Mouse (Mus musculus) kidney, adult 2 months (tissue): ENCODE measurements at regions not wholly inside any gene's neighbourhood (a gene's known extent, or its start where the extent isn't known, plus 50 kb on each side); places are given as distances from the start of the nearest gene placed in this dataset.
A peak's percentile ranks its signal among the peaks of the same experiment; 100 is the strongest.

Source experiments
- DNase-seq: peaks from one replicate; pipeline ENCODE4 v3.0.0; 2021
- H3K27ac ChIP-seq: fragments of 200-500 bp; 2 replicates; pipeline ENCODE4 v1.5.1; 2012; ENCODE audit warnings: low read depth, low read length, control low read depth, inconsistent platforms; ENCODE audit not compliant: insufficient read depth
- H3K27me3 ChIP-seq: fragments of 200-500 bp; replicated peaks from 2 replicates; pipeline ENCODE4 v1.6.1; 2012; ENCODE audit warnings: mild to moderate bottlenecking, moderate library complexity, low read length, inconsistent platforms; ENCODE audit not compliant: control insufficient read depth, insufficient read depth
- H3K36me3 ChIP-seq: fragments of 200-500 bp; 2 replicates; pipeline ENCODE4 v1.6.1; 2012; ENCODE audit warnings: mild to moderate bottlenecking, moderate library complexity, low read length, inconsistent platforms; ENCODE audit not compliant: control insufficient read depth, insufficient read depth
- H3K4me1 ChIP-seq: fragments of 200-500 bp; 2 replicates; pipeline ENCODE4 v1.6.1; 2011; ENCODE audit warnings: low read length; ENCODE audit not compliant: control insufficient read depth, insufficient read depth
- H3K4me3 ChIP-seq: fragments of 200-500 bp; 2 replicates; pipeline ENCODE4 v1.5.1; 2011; ENCODE audit warnings: mild to moderate bottlenecking, low read depth, low read length, control low read depth; ENCODE audit not compliant: insufficient read depth
- CTCF ChIP-seq: fragments of 200-500 bp; conservative IDR thresholded peaks from 2 replicates; pipeline ENCODE4 v1.5.1; 2011; ENCODE audit warnings: low read depth, mild to moderate bottlenecking, control low read depth, low read length, moderate library complexity, mixed read lengths; ENCODE audit not compliant: insufficient read depth, insufficient read length
- POLR2A ChIP-seq: fragments of 200-500 bp; IDR thresholded peaks from one replicate; pipeline ENCODE4 v1.6.1; 2011; ENCODE audit warnings: low read depth, low read length, control low read depth
- WGBS: fragments of 180-500 bp; shearing (Covaris S2); methylation state at CpG from one replicate; pipeline ENCODE4 v1.1.7; 2018; 5-methylcytosine and 5-hydroxymethylcytosine counted together

GRCm38 (mm10) chr6:35871388-35871787 lies 331.7 kb upstream of the Mtpn start:
- 78% methylated on average over 7 of the region's 7 CpGs for WGBS
- Histone ChIP-seq H3K4me3 (no peak overlapping the region), H3K36me3 (no peaks in the 10 kb centered on the region), H3K27ac (no peak overlapping the region), H3K27me3 (no peaks in the 10 kb centered on the region), H3K4me1 (no peaks in the 10 kb centered on the region)
- no peak for TF ChIP-seq CTCF
- TF ChIP-seq POLR2A: no peak
- DNase-seq: no peak

- 86% methylated on average over 6 of the region's 6 CpGs for WGBS
- H3K27ac ChIP-seq: no peak overlapping the region
- H3K27me3 ChIP-seq: no peaks in the 10 kb centered on the region
- no peak for DNase-seq
- H3K36me3 ChIP-seq: no peaks in the 10 kb centered on the region
- no peak overlapping the region for H3K4me3 ChIP-seq
- no peaks in the 10 kb centered on the region for H3K4me1 ChIP-seq
- TF ChIP-seq POLR2A (no peak), CTCF (no peak)
Measured at GRCm38 (mm10) chr6:35864218-35864617, 324.5 kb upstream of the Mtpn start.

GRCm38 (mm10) chr6:35853993-35854392 lies 314.3 kb upstream of the Mtpn start:
- 93% methylated on average over 5 of the region's 5 CpGs for WGBS
- Histone ChIP-seq H3K4me1 (no peaks in the 10 kb centered on the region), H3K27ac (no peak overlapping the region), H3K27me3 (no peaks in the 10 kb centered on the region), H3K36me3 (no peaks in the 10 kb centered on the region), H3K4me3 (no peak overlapping the region)
- DNase-seq: no peak
- TF ChIP-seq POLR2A (no peak), CTCF (no peak)

GRCm38 (mm10) chr6:35816657-35817056 lies 277.0 kb upstream of the Mtpn start:
- H3K4me1 ChIP-seq: no peaks in the 10 kb centered on the region
- 65% methylated on average over 16 of the region's 16 CpGs for WGBS
- no peak overlapping the region for H3K4me3 ChIP-seq
- no peak overlapping the region for H3K27ac ChIP-seq
- H3K27me3 ChIP-seq: no peaks in the 10 kb centered on the region
- H3K36me3 ChIP-seq: no peaks in the 10 kb centered on the region
- TF ChIP-seq POLR2A (no peak), CTCF (no peak)
- DNase-seq: no peak

GRCm38 (mm10) chr6:35814476-35814875 lies 274.8 kb upstream of the Mtpn start:
- Histone ChIP-seq H3K27me3 (no peaks in the 10 kb centered on the region), H3K4me1 (no peaks in the 10 kb centered on the region), H3K27ac (no peak overlapping the region), H3K4me3 (no peak overlapping the region), H3K36me3 (no peaks in the 10 kb centered on the region)
- DNase-seq: no peak
- no peak for TF ChIP-seq CTCF
- TF ChIP-seq POLR2A: no peak
- WGBS: 77% methylated on average over 5 of the region's 5 CpGs

- Histone ChIP-seq H3K27me3 (no peaks in the 10 kb centered on the region), H3K36me3 (no peaks in the 10 kb centered on the region), H3K4me1 (no peaks in the 10 kb centered on the region), H3K4me3 (no peak overlapping the region), H3K27ac (no peak overlapping the region)
- no peak for DNase-seq
- TF ChIP-seq CTCF (no peak), POLR2A (no peak)
- WGBS: 79% methylated on average over 2 of the region's 2 CpGs
Measured at GRCm38 (mm10) chr6:35805738-35806137, 266.1 kb upstream of the Mtpn start.

GRCm38 (mm10) chr6:35804041-35804440 lies 264.4 kb upstream of the Mtpn start:
- WGBS: 56% methylated on average over 3 of the region's 3 CpGs

GRCm38 (mm10) chr6:35779706-35780105 lies 240.0 kb upstream of the Mtpn start:
- WGBS: 92% methylated on average over 1 of the region's 1 CpGs
- TF ChIP-seq CTCF (peak; percentile 28; the same call in 1 of the 2 replicates), POLR2A (no peak)
- no peak for DNase-seq
- Histone ChIP-seq H3K27ac (no peak overlapping the region), H3K4me1 (no peaks in the 10 kb centered on the region), H3K4me3 (no peak overlapping the region), H3K27me3 (no peaks in the 10 kb centered on the region), H3K36me3 (no peaks in the 10 kb centered on the region)

More at GRCm38 (mm10) chr6:35804041-35804440, 264.4 kb upstream of the Mtpn start:
- DNase-seq: no peak
- no peak overlapping the region for H3K4me3 ChIP-seq
- no peak overlapping the region for H3K27ac ChIP-seq
- no peaks in the 10 kb centered on the region for H3K36me3 ChIP-seq
- no peaks in the 10 kb centered on the region for H3K27me3 ChIP-seq
- no peak for TF ChIP-seq POLR2A
- no peak for TF ChIP-seq CTCF
- H3K4me1 ChIP-seq: no peaks in the 10 kb centered on the region
